Mouse (Mus musculus): Measurements from ENCODE around the gene Mrfap1.

GRCm38 (mm10) chr5:36831272-36831671 lies 34.7 kb upstream of the Mrfap1 start:
- TF ChIP-seq POLR2A (IDR thresholded peaks at IDR 0.05; ENCODE audit: borderline replicate concordance, extremely low read depth, insufficient read depth, insufficient read length, poor library complexity, severe bottlenecking) (no peak), CTCF (IDR thresholded peaks at IDR 0.05; ENCODE audit: borderline replicate concordance, extremely low read depth, insufficient read depth, insufficient read length) (no peak)

Measured in brain, embryonic 14.5 days (tissue).